Mouse (Mus musculus): ENCODE data around the gene Stub1. TPM values are rescaled to one million over a fixed set of nuclear protein-coding genes. Genes with fewer than 3 reads are reported as not detected.

Gene Stub1
- 81.1 and 82.0 TPM in 2 replicates for polyA plus RNA-seq (2012; rRNA removed)

DNA sequence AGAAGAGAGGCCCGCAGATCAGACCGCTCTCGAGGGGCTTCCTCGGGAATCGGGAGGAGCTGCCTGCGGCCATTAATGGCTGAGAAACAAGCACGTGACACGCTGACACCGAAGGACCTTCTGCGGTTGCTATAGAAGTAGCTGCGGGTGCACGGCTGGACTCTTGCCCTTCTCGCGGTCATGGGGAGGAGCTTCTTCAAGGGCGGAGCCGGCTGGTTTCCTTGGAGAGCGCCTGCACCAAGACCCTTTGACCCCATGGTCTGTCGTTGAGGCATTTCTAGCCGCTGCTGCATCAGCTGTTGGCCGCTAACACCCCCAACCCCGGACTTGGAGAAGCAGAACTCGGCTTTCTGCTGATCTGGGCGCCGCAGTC lies at the start of gene Stub1:
Gene Stub1, minus strand, starts transcription at position 114 of the 373 bp plus-strand sequence.
- H3K4me1 ChIP-seq (ENCODE audit: control insufficient read depth, insufficient read depth, low read length), result peaks cover 49% of the 10 kb centered on the region
- no peaks in the 10 kb centered on the region for H3K27me3 ChIP-seq (ENCODE audit: control insufficient read depth, insufficient read depth, low read length)
- H3K36me3 ChIP-seq (ENCODE audit: control insufficient read depth, insufficient read depth, low read length), result no peaks in the 10 kb centered on the region
- peak within 1 kb of the TSS; percentile 95 for H3K27ac ChIP-seq (ENCODE audit: control insufficient read depth, insufficient read depth, low read depth, low read length)
- peak within 1 kb of the TSS; percentile 92 for H3K4me3 ChIP-seq (ENCODE audit: control insufficient read depth, low read depth, low read length)
- peak; percentile 12; the same call in 1 of the 2 replicates for TF ChIP-seq POLR2A (IDR thresholded peaks at IDR 0.05; ENCODE audit: control insufficient read depth, low read depth, low read length)
- no peak for TF ChIP-seq CTCF (IDR thresholded peaks at IDR 0.05; ENCODE audit: control insufficient read depth, insufficient read depth, insufficient replicate concordance, low read depth, low read length)

DNA sequence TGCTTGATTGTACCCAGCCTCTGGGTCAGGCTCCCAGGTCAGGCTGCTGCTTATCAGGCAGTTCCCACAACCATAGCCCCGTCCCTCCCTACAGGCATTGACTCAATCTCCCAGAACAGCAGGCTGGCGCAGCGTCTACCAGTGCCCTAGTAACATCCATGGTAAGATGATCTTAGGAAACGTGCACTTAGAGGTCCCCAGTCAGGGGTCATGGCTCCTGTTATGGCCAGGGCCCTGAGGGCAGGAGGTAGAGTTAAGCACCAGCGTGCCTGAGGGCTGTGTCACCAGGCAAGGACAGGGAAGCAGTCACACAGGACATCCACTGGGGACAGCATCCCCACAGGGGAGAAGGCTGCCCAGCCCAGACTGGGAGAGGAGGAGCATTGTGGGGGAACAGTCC lies 49.1 kb upstream of the Stub1 start:
- Histone ChIP-seq H3K27me3 (ENCODE audit: control insufficient read depth, insufficient read depth, low read length) (no peaks in the 10 kb centered on the region), H3K27ac (ENCODE audit: control insufficient read depth, insufficient read depth, low read depth, low read length) (no peak overlapping the region), H3K4me1 (ENCODE audit: control insufficient read depth, insufficient read depth, low read length) (no peaks in the 10 kb centered on the region), H3K4me3 (ENCODE audit: control insufficient read depth, low read depth, low read length) (no peak overlapping the region), H3K36me3 (ENCODE audit: control insufficient read depth, insufficient read depth, low read length) (no peaks in the 10 kb centered on the region; the same call in 1 of the 2 replicates)
- TF ChIP-seq CTCF (IDR thresholded peaks at IDR 0.05; ENCODE audit: control insufficient read depth, insufficient read depth, insufficient replicate concordance, low read depth, low read length) (no peak), POLR2A (IDR thresholded peaks at IDR 0.05; ENCODE audit: control insufficient read depth, low read depth, low read length) (no peak)

DNA sequence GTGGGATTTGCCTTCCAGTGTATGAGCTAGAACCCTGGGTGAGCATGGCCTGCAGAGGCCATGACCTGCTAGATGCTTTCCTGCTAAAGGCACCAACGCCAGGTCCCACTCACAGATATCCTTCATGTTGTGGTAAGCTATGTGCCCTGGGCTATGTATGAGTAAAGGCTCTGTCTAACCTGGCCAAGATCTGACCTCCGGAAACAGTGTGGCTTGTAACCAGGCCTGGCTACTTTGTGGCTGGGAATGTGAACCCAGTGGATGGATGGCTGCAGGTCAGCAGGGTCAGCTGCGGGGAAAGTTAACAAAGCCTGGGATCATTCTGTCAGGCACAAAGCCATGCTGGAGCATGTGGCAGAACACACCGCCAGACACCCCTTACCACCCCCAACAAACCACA lies 48.5 kb upstream of the Stub1 start:
- no peak overlapping the region for H3K27ac ChIP-seq (ENCODE audit: control insufficient read depth, insufficient read depth, low read depth, low read length)

DNA sequence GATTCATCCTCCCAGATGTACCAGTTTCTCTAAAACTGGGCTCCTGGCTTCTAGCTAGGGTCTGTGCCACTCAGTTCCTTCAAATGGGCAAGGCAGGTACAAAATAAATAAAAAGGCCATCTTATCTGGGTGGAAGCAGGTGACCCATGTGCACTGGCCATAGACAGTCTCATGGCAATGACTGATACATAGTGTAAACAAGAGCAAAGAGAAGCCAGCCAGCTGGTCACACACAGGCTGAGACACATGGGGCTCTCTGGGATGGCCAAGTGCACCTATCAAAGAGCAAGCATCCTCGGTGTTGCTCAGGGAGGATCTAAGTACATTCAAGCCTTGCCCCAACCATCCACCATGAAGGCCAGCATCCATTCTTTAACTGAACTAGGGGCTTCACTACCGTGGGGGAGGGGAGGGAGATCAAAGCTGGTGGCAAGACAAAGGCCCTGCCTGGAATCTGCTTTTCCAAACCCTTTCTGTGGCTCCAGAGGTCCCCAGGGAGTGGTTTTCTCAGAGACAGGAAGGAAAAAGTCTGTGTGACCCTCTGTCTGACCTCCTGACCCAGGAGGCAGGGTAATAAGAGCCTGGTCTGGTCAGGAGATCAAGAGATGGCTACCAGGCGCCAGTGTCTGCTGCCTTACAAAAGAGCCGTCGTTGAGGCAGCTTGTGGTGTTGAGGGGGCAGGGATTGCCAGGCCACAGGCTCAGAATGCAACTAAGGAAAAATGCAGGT lies 47.9 kb upstream of the Stub1 start:
- TF ChIP-seq CTCF (IDR thresholded peaks at IDR 0.05; ENCODE audit: control insufficient read depth, insufficient read depth, insufficient replicate concordance, low read depth, low read length) (no peak), POLR2A (IDR thresholded peaks at IDR 0.05; ENCODE audit: control insufficient read depth, low read depth, low read length) (no peak)
- Histone ChIP-seq H3K4me3 (ENCODE audit: control insufficient read depth, low read depth, low read length) (no peak overlapping the region), H3K36me3 (ENCODE audit: control insufficient read depth, insufficient read depth, low read length) (no peaks in the 10 kb centered on the region; the same call in 1 of the 2 replicates), H3K27me3 (ENCODE audit: control insufficient read depth, insufficient read depth, low read length) (no peaks in the 10 kb centered on the region), H3K4me1 (ENCODE audit: control insufficient read depth, insufficient read depth, low read length) (no peaks in the 10 kb centered on the region; the same call in 1 of the 2 replicates), H3K27ac (ENCODE audit: control insufficient read depth, insufficient read depth, low read depth, low read length) (no peak overlapping the region)

More for the DNA sequence above, 48.5 kb upstream of the Stub1 start:
- Histone ChIP-seq H3K4me1 (ENCODE audit: control insufficient read depth, insufficient read depth, low read length) (no peaks in the 10 kb centered on the region; the same call in 1 of the 2 replicates), H3K4me3 (ENCODE audit: control insufficient read depth, low read depth, low read length) (no peak overlapping the region), H3K36me3 (ENCODE audit: control insufficient read depth, insufficient read depth, low read length) (no peaks in the 10 kb centered on the region; the same call in 1 of the 2 replicates), H3K27me3 (ENCODE audit: control insufficient read depth, insufficient read depth, low read length) (no peaks in the 10 kb centered on the region)
- TF ChIP-seq CTCF (IDR thresholded peaks at IDR 0.05; ENCODE audit: control insufficient read depth, insufficient read depth, insufficient replicate concordance, low read depth, low read length) (no peak), POLR2A (IDR thresholded peaks at IDR 0.05; ENCODE audit: control insufficient read depth, low read depth, low read length) (no peak)

DNA sequence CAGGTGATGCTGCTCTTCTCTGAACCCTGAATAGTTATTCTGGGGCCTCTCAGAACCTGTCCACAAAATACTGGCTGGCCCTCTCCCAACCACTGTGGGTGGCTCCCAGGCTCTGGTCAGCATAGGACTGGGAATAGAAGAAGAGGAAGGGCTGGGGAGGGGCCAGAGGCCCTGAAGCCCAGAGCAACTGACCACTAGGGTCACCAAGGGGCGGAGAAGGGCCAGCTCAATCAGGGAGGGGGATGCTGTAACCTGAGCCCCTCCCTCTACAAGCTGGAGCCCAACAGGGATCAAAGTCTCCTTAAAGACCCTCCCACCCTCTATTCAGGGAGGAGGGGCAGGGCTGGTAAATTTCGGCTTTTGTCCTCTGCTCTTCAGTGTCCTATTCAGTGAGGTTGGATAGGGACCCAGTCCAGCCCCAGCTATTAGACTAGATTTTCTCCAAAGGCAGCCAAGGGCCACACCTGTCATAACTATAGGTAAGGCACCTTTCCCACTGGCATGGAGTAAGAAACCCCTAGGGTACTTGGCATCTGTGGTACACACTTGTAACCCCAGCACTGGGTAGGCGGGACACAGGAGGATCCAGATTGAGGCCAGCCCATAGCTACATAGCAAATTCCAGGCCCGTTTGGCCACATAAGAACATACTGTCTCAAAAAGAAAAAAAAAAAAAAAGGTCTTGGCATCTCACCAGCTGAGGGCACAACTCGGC lies 47.1 kb upstream of the Stub1 start, which contains the start of gene Wfikkn1:
Gene Wfikkn1, minus strand, starts transcription at position 663 of the 715 bp plus-strand sequence.
- TF ChIP-seq CTCF (IDR thresholded peaks at IDR 0.05; ENCODE audit: control insufficient read depth, insufficient read depth, insufficient replicate concordance, low read depth, low read length) (no peak), POLR2A (IDR thresholded peaks at IDR 0.05; ENCODE audit: control insufficient read depth, low read depth, low read length) (no peak)
- no peak within 1 kb of the TSS for H3K4me3 ChIP-seq (ENCODE audit: control insufficient read depth, low read depth, low read length)
- no peaks in the 10 kb centered on the region for H3K27me3 ChIP-seq (ENCODE audit: control insufficient read depth, insufficient read depth, low read length)
- H3K27ac ChIP-seq (ENCODE audit: control insufficient read depth, insufficient read depth, low read depth, low read length), result no peak within 1 kb of the TSS
- H3K36me3 ChIP-seq (ENCODE audit: control insufficient read depth, insufficient read depth, low read length), result no peaks in the 10 kb centered on the region; the same call in 1 of the 2 replicates
- peaks cover 2% of the 10 kb centered on the region for H3K4me1 ChIP-seq (ENCODE audit: control insufficient read depth, insufficient read depth, low read length)

DNA sequence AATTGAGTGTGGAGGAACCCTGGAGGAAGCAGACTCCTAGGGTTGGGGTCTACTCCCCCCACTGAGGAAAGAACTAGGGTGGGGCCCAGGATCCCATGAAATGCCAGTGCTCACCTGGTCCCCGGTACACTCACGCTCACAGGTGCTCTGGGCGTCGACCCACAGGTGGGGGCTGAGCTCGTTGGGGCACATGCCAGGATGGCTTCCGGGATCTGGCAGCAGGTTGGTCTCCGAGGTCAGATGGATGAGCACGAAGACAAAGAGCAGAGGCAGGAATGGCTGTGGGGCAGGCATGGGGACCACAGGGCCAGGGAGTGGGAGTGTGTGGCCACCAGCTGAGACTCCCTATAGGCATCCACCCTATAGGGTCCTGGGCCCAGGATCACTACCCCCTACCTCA lies 46.5 kb upstream of the Stub1 start:
- Histone ChIP-seq H3K4me3 (ENCODE audit: control insufficient read depth, low read depth, low read length) (no peak overlapping the region), H3K27ac (ENCODE audit: control insufficient read depth, insufficient read depth, low read depth, low read length) (no peak overlapping the region), H3K4me1 (ENCODE audit: control insufficient read depth, insufficient read depth, low read length) (peaks cover 8% of the 10 kb centered on the region), H3K27me3 (ENCODE audit: control insufficient read depth, insufficient read depth, low read length) (no peaks in the 10 kb centered on the region), H3K36me3 (ENCODE audit: control insufficient read depth, insufficient read depth, low read length) (no peaks in the 10 kb centered on the region; the same call in 1 of the 2 replicates)
- no peak for TF ChIP-seq POLR2A (IDR thresholded peaks at IDR 0.05; ENCODE audit: control insufficient read depth, low read depth, low read length)
- TF ChIP-seq CTCF (IDR thresholded peaks at IDR 0.05; ENCODE audit: control insufficient read depth, insufficient read depth, insufficient replicate concordance, low read depth, low read length), result no peak

DNA sequence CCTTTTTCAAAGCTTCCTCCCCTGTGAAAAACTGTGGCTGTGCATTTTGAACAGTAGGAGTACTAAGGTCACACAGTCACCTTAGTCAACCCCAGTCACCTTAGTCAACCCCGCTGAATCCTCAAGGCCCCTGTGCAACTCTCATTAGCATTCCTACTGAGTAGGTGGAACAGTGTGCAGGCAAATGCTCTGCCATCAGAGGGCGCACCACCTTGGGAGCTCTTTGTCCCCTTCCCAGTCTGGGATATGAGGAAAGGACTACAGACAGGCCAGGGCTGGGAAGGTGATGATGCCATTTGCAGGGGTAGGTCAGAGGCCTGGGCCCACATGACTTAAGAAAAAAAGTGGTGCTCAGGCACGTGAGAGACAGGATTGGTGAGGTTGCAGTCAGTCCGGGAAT lies 46.1 kb upstream of the Stub1 start:
- Histone ChIP-seq H3K27me3 (ENCODE audit: control insufficient read depth, insufficient read depth, low read length) (no peaks in the 10 kb centered on the region), H3K4me1 (ENCODE audit: control insufficient read depth, insufficient read depth, low read length) (peaks cover 13% of the 10 kb centered on the region), H3K36me3 (ENCODE audit: control insufficient read depth, insufficient read depth, low read length) (no peaks in the 10 kb centered on the region; the same call in 1 of the 2 replicates), H3K4me3 (ENCODE audit: control insufficient read depth, low read depth, low read length) (no peak overlapping the region), H3K27ac (ENCODE audit: control insufficient read depth, insufficient read depth, low read depth, low read length) (no peak overlapping the region)
- TF ChIP-seq POLR2A (IDR thresholded peaks at IDR 0.05; ENCODE audit: control insufficient read depth, low read depth, low read length) (no peak), CTCF (IDR thresholded peaks at IDR 0.05; ENCODE audit: control insufficient read depth, insufficient read depth, insufficient replicate concordance, low read depth, low read length) (peak; percentile 24; the same call in 1 of the 2 replicates)

Data from testis, adult 2 months (tissue).